Mouse (Mus musculus) cortical plate, adult 2 months (tissue): ENCODE data around the gene Shroom1.
A peak's percentile ranks its signal among the peaks of the same experiment; 100 is the strongest.

Source experiments
- CTCF ChIP-seq: fragments of 200-500 bp; IDR thresholded peaks from 2 replicates; pipeline ENCODE4 v1.5.1; 2011; ENCODE audit warnings: mild to moderate bottlenecking, control low read depth, low read length; ENCODE audit not compliant: insufficient read depth; ENCODE audit errors: extremely low read depth
- POLR2A ChIP-seq: fragments of 200-500 bp; IDR thresholded peaks from 2 replicates; pipeline ENCODE4 v1.6.1; 2011; ENCODE audit warnings: mild to moderate bottlenecking, low read length, control low read depth; ENCODE audit not compliant: insufficient read depth; ENCODE audit errors: extremely low read depth

GRCm38 (mm10) chr11:53411738-53412137, 45.3 kb upstream of the Shroom1 start:
- TF ChIP-seq POLR2A = no peak
- peak; percentile 54; the same call in 1 of the 2 replicates for TF ChIP-seq CTCF
